Mouse (Mus musculus) left cerebral cortex, postnatal 36 days (tissue): Measurements from ENCODE around the gene Olfr347. TPM values are rescaled to one million over a fixed set of nuclear protein-coding genes. Genes with fewer than 3 reads are reported as not detected.

Experiments used
- DNase-seq, 2 experiments: peaks; one replicate each; pipeline ENCODE4 v3.0.0; 2021 to 2022; ENCODE audit warnings: low spot score in 2 of 2, mixed read lengths in 1 of 2
- intact Hi-C: fragments of 180-260 bp; cut with DNase I; formaldehyde crosslinking; loops from one replicate; pipeline ENCODE4 v1.15.1; 2025
- total RNA-seq, 2 experiments: library from RNA; stranded (reverse); gene quantifications; 2 replicates each; pipeline ENCODE4 v1.2.3; 2021

Gene Olfr347
- not detected for total RNA-seq

- no peak for DNase-seq
- intact Hi-C loops: no loop called here
These were observed at the start of gene Olfr347 for GRCm38 (mm10) chr2:36731602-36732001. Olfr347 (plus strand) TSS chr2:36731902.

- intact Hi-C loops: no loop called here
- no peak for DNase-seq
These were observed 46.2 kb upstream of the Olfr347 start, which contains the start of gene Olfr346 for GRCm38 (mm10) chr2:36685488-36685887. Olfr346 (plus strand) TSS chr2:36685788.

- intact Hi-C loops: no loop called here
- DNase-seq: no peak
These were observed 4.5 kb downstream of the Olfr347 start for GRCm38 (mm10) chr2:36736226-36736625.

DNA sequence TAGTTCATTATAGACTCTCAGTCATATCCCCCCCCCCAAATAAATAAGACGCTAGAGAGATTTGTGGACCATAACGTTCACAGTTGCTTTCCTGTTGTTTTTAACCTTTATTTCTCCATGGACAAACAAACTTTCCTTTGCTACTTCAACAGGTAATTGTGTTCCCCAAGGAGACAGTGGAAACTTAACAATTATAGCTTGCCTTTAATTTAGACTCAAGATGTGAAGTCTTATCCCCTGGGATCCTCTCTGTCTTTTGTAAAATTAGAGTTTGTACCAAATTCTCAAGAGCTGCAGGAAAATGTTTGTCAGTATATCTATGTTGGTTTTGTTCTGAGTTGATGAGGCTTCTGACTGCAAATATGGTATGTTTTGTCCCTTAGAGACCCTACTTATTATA, 52.3 kb downstream of the Olfr347 start, which contains the start of gene Olfr348:
Gene Olfr348, plus strand, starts transcription at position 301 of the 400 bp plus-strand sequence.
- intact Hi-C loops: no loop called here
- no peak for DNase-seq

Other genes starting within 250 kb of the Olfr347 start
- gene Olfr341, start 249.4 kb upstream of the Olfr347 start, total RNA-seq: not detected
- gene Olfr342, start 206.9 kb upstream of the Olfr347 start, total RNA-seq: not detected
- not detected for gene Olfr344, start 165.2 kb upstream of the Olfr347 start, total RNA-seq
- not detected for gene Olfr345, start 91.9 kb upstream of the Olfr347 start, total RNA-seq
- gene Olfr346, start 46.1 kb upstream of the Olfr347 start, total RNA-seq: not detected
- not detected for gene Olfr348, start 52.4 kb downstream of the Olfr347 start, total RNA-seq
- not detected for gene Olfr50, start 58.6 kb downstream of the Olfr347 start, total RNA-seq
- not detected for gene Olfr3, start 85.1 kb downstream of the Olfr347 start, total RNA-seq
- not detected for gene Olfr350, start 114.4 kb downstream of the Olfr347 start, total RNA-seq
- gene Olfr351, start 130.8 kb downstream of the Olfr347 start, total RNA-seq: not detected
- not detected for gene Olfr352, start 136.6 kb downstream of the Olfr347 start, total RNA-seq
- not detected for gene Olfr353, start 161.0 kb downstream of the Olfr347 start, total RNA-seq
- not detected for gene Olfr354, start 173.8 kb downstream of the Olfr347 start, total RNA-seq
- not detected for gene Olfr355, start 197.0 kb downstream of the Olfr347 start, total RNA-seq
- not detected for gene Olfr356, start 205.2 kb downstream of the Olfr347 start, total RNA-seq